Mouse (Mus musculus) layer of hippocampus, adult 9-10 months (tissue): ENCODE results near the gene Tshz2.

Source experiments
- DNase-seq: peaks from one replicate; pipeline ENCODE4 v3.0.0; 2022; ENCODE audit warnings: low spot score

The Tshz2 gene

DNA sequence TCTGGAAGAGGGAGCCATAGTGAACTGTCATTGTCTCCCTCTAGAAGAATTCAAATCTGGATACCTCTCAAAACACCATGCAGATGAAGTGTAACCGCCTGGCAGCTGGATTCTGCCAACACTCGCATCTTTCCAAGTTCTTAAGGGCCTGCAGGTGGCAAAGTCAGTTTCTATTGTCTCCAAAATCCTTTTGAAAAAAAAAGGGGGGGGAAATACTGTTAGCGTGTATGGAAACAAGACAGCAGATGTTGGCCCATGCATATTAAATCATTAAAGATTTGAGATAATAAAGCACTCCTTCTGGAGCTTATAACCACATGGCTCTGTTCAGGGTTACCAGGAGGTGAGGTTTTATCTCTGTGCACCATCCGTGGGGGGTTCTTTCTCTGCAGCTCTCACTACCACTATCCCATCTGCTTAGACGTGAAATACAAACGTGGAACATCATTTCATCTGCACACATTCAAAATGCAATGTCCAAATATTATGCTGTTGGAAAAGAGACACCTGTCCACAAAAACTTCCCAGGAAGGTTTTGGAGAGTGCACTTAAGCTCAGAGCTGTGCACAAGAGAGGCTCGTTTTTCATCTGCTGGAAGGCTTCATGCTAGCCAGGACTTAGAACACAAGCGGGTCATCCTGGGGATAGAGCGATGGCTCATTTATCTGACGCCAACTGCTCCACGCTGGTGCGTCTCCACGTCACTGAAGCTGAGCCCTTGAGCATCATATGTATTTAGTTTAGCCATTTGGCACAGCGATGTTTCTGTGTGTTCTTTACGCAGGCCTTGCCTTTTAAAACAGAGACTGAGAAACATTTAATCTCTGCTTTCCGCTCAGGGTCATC, 307.7 kb downstream of the Tshz2 start:
- DNase-seq, result no peak

GRCm38 (mm10) chr2:169943727-169944126, 310.9 kb downstream of the Tshz2 start:
- DNase-seq, result no peak

DNA sequence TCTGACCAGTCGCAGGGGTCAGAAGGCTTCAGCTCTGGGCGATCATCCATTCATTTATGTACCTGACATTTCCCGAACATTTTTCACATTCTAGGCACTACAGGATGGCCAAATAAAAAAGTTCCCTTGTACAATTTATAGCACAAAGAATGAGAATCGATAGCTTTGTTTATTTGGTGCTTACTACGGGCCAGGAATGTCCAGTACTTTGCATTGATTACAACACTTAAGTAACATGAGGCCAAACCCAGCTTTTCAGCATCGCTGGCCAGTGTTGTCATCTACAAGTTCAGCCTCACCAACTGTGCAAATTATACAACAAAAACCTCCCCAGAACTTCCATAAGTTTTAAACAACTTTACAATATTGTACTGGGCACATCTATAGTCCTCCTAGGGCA, 315.3 kb downstream of the Tshz2 start:
- no peak for DNase-seq

GRCm38 (mm10) chr2:169951041-169951440, 318.2 kb downstream of the Tshz2 start:
- DNase-seq, result no peak

DNA sequence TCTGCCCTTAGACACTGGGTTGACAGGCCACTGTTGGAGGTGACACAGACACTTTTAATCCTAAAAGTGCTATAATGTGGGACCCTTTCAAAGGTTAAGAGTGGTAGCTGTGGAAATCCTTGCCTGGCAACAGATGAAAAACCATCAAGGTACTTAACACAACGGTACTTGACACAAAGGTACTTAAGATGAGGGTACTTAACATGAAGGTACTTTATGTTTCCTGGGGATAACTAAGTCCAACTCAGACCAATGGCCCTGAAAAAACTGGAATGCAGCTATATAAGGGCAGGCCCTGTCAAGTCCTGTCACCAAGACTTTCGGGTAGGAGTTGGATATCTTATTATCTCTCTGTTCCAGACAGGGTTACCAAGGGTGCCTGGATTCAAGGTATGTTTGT, 320.2 kb downstream of the Tshz2 start:
- DNase-seq, result no peak

DNA sequence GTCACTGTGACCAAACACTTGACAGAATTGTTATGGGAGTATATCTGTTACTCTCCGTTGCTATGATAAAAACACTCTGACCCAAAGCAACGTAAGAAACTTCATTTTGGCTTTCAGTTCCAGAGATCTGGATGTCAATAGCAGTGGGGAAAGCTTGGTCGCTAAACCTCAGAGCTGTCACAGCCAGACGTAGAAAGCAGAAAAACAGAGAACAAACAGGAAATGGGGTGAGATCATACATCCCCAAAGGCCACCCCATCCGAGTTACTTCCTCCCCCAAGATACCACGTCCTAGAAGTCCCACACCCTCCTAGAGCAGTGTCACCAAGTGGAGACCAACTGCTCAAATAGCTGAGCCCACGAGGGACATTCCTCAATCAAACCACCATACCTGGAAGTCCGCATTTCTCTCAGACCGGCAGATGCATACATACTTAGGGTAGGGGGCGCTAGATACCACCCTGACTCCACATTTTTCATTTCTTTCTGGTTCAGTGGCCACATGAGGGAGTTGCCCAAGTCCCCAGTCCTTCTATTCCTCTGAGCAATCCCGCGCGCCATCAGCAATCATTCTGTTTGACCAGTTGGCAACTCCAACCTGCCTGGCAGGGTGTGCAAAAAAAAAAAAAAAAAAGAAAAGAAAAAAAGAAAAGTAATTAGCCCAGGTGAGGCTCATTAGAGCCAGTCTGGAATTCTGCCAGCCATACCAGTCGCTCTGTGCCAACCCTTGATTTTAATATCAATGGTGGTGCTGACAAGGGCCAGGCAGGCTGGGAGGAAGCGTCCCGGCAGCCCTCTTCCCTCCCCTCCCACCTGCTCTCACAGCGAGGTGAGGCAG, 326.1 kb downstream of the Tshz2 start:
- DNase-seq, result no peak

DNA sequence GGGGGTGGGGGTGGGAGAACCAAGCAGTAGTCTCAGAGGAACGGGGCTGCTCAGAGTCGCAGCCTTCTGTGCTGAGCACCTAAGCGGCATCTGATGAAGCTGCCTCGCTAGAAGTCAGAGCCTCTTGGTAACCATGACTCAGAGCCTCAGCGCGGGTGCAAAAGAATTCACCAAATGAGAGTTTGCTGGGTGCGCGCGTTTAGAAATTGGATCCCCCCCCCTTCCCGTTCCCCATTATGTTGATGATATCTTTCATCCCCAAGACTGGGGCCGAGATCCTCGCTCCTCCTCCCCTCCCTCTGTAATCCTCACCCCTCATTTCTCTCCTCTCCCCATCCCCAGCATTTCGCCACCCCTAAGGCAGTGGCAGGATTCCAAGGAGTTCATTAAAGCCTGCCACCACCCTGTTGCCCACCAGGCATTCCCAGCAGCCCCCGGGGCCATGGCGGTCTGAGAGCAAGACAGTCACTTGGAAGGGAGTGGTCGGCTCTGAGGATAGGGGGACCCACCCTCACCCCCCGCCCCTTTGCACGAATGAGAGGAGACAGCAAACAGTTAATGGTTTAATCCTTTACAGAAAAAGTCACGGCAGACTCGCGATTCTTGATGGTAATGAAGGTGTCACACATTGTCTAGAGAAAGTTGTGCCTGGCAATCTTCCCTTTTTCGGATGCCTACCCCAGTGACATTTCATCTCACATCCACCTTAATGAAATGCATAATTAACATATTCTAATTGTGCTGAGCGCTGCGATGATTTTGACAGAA, 328.8 kb downstream of the Tshz2 start:
- DNase-seq, result no peak

- DNase-seq, result no peak
Measured at GRCm38 (mm10) chr2:169962231-169962600, 329.4 kb downstream of the Tshz2 start.

DNA sequence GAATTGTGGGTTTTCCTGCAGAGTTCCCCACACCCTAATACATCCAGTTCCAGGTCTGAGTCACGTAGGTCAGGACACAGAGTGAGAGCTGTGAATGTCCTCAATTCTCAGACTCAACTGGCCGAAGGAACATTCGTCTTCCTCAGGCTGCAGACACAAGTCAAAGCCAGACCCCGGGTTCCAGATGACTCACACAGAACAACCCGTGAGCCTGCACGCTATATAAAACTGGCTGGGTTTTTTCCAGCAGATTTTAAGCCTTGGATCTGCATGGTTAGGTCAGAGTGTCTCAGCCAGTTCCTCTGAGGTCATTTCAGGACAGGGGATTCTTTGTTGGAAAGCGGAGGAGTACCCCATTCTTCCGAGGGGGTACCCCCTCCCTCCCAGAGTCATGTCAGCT, 330.0 kb downstream of the Tshz2 start:
- DNase-seq, result no peak

- DNase-seq, result no peak
Measured at GRCm38 (mm10) chr2:169970481-169970880, 337.7 kb downstream of the Tshz2 start.

DNA sequence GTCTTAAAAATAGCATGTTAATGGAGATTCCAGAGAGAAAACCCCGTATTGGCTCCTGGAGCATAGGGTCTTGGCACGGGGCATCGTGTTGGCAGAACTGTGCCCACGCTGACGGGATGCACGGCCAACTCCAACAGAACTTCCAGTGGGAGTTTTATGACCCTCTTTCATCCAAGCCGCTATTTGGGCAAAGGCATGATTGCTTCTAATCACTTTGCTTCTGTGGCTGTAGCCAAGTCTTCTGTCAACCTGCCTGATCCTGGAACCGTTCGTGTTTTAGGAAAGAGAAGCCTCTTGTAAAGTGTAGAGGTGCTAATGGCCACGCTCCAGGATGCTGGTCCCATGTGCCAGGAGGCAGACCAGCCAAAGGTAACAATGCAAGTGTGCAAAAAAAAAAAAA, 350.1 kb downstream of the Tshz2 start:
- DNase-seq, result no peak

DNA sequence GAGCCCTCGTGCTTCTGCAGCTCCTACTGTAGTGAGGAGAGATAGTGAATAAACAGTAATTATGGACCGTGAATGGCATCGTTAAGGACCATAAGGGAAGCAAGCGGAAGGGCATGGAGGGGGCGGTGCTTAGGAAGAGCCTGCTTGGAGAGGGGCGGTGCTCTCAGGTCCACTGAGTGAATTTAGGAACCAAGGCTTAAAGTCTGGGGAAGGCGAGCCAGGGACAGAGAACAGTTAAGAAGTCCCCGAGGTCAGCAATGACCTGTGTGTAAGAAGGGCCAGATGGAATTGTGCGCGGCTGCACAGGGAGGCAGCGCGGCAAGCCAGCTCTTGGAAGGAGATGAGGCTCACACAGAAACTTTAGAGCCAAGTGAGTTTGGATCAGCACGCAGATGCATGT, 354.4 kb downstream of the Tshz2 start:
- DNase-seq, result no peak

- DNase-seq, result no peak
Measured at GRCm38 (mm10) chr2:169989186-169989585, 356.4 kb downstream of the Tshz2 start.

DNA sequence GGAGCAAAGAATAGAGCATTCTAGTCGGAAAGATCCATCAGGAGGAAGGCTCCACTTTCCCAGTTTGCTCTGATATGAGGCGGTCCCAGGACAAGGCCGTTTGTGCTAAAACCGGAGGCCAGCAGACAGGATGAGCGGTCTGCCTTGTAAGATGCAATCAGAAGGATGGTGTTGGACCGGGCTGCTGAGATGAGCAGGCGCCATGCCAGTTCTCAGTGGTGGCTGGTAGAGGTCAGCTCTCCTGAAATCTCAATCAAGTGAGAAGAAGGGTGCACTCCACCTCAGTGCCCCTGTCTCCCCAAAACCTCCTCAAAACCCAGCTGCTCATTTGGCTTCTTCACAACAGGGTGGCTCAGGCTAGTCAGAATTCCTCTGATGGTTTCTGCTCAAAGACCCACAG, 358.2 kb downstream of the Tshz2 start:
- no peak for DNase-seq

- DNase-seq, result no peak
Measured at GRCm38 (mm10) chr2:169995987-169996386, 363.2 kb downstream of the Tshz2 start.

- DNase-seq, result no peak
Measured at GRCm38 (mm10) chr2:169996501-169997237, 363.9 kb downstream of the Tshz2 start.

DNA sequence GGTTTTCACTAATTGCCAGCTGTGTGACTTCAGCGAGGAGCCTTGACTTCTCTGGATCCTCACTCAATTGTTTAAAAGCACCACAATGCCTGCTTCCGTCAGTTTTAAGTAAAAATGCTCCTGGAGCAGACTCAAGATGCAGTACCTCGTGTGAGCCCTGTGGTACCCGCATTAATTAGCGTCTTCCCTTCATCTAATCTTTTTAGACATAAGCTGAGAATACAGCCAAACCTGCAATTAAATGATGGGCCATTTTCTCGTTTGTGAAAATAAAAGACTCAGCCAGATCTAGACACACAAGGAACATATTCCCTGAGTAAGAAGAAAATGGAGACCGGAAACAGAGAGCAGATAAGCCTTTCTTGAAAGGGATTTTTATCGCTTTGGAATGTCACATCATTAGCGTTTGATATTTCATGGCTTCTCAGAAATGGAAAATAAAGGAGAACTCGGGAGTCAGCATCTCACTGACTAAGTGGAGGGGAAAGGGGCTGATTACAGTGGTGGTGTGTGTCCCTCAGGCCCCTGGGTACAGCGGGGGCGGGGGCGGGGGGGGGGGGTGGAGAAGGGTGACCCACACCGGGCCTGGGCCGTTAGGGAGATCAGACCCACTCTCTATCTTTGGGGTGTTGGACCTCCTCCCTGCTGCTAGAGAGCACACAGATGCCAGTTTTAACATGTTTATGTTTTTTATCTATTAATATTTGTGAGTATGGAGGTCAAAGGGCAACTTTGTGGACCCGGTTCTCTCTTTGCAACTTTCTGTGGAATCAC, 364.6 kb downstream of the Tshz2 start:
- no peak for DNase-seq

- no peak for DNase-seq
Measured at GRCm38 (mm10) chr2:169998878-169999337, 366.1 kb downstream of the Tshz2 start.

- no peak for DNase-seq
Measured at GRCm38 (mm10) chr2:170002594-170003504, 370.0 kb downstream of the Tshz2 start.

GRCm38 (mm10) chr2:170003666-170004065, 370.9 kb downstream of the Tshz2 start:
- no peak for DNase-seq
